Mouse (Mus musculus): ENCODE results near the gene Immp2l.

The Immp2l gene

DNA sequence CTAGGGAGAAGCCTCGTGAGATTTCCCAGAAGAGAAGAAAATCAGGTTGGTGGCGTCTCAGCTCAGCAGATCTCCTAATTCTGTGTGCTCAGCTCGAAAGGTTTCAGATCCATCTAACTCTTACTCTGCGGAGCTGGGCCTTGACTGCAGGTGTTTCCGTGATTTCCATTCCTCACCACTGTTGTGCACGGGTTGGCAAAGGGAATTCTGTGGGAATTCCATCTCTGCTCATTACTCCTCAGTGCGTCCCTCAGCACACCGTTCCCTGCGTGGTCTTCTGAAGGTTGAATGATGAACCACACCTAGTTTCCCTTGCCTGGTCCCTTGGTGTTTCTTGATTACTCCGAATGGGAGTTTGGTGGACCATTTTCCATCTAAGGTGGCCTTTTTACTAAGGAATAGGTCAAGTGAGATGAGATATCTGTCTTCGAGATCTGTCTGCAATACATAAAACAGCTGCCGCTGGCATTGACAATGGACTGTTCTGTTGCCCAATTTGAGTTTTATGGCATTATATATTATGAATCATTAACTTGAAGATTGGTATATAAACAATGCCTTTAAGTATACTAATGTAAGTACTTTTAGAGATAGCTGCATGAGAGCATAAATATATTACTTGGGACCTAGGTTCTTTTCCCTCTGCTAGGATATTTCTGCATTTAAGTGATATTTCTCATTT is 23.3 kb downstream of the Immp2l start:
- DNase-seq (ENCODE audit: low read depth, low spot score), result no peak

DNA sequence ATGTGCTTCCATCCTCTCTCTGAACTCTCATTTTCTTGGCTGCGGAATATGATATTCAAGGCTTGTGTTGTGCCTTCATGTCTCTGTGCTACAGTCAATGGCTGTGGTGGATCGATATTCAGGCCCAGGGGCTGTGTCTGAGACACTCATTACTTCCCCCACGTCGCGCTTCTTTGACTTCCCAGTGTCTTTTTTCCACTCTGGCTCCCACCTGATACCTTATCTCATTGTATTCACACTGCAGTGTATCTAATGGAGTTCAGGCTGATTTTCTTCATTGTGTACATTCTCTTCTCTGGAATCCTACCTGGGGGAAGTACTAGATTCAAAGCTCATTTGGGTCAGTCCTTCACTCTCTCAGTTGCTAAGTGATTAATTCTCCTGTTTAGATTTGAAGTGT is 27.1 kb downstream of the Immp2l start:
- no peak for DNase-seq (ENCODE audit: low read depth, low spot score)

DNA sequence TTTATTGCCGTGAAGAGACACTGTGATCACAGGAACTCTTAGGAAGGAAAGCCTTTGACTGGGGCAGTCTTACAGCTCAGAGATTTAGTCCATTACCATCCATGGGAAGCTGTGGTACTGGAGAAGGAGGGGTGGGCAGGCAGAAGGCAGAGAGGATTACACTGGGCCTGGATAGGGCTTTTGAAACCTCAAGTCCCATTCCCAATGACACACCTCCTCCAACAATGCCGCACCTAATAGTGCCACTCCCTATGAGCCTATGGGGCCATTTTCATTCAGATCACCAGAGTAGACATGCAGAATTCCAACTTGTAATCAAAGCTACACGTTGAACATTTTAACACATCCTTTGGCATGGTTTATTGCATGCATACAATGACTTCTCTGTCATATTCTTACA is 29.0 kb downstream of the Immp2l start:
- DNase-seq (ENCODE audit: low read depth, low spot score), result no peak

DNA sequence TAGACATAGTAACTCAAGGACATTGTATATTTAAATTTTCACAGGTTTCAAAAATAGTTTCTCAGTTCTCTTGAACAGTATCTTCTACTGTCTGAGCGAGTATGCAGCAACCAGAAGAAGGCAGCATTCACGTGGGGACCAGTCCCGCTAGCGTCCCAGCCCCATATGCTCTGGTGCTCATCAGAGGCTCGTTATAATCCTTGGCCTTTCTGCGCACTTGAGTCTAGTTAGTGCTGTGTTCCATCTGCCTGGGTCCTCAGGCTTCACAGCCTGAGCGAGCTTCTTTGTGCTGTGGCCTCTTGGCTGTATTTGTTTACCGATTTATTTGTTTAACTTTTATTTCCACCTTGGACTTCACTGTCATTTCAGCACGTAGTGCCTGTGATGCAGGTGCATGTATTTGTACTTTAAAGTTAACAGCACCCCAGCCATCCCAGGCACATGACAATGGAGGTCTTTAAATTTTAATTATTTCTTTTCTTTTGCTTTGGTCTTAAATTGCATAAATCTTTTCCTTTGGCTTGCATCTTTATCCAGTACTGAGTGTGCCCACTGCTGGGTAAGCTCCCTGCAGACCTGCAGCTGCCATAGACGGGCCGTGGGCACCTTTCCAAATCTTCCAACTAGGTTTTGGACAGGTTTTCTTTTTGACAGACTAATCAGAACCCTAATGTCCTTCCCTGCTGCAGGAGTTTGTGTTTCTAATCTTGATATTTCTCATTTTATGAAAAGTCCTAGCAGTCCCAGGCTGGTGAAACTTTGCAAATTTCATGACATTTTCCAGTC is 30.3 kb downstream of the Immp2l start:
- no peak for DNase-seq (ENCODE audit: low read depth, low spot score)

DNA sequence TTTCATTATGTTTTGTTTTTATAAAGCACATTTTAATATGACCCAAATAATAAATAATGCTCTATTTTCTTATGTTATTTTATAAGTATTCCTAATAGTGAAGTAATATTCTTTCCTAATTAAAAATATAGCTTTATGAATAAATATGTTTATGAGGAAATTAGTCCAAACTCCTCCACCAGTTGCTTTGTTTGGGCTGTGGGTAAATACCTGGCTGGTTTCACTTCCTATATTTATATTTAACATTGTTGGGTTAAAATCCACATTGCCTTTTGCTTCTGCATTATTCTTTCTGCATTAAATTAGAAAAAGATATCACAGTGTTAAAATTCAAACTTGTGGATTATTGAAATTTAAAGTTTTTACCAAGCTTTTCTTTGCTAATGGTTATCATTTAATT is 32.1 kb downstream of the Immp2l start:
- no peak for DNase-seq (ENCODE audit: low read depth, low spot score)

DNA sequence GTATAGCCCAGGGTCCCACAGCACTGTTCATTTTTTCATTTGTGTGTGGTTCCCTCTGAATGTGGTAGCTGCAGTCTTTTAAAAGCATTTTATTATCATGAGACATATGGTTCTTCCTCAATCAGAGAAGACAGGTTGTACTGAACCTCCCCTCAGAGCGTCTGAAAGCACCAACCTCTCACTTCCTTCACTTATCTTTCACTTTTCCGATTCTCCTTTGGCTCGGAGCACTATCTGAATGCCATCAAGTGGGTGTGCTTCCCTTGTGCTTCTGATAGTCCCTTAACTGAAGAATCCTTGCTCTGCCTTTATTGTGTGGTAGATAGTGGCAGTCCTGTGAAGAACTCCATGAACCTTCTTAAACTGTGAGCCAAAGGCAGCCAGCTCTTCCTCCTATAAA is 39.4 kb downstream of the Immp2l start:
- no peak for DNase-seq (ENCODE audit: low read depth, low spot score)

DNA sequence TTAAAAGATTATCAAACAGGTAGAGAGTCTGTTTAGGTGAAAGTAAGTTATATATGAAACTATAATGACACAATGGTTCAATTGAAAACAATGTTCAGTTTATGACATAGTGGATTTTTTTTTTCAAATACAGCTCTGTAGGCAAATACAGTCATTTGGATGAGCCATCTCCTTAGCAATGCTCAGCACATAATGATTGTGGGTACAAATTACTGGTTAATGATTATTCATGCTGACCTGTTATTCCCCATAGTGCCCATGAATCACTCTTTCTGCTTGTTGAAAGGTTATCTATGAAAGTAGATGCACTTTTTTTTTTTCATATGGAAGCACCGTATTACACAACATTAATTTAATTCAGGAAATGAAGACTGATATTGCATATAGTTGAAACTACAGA is 58.0 kb downstream of the Immp2l start:
- no peak for DNase-seq (ENCODE audit: low read depth, low spot score)

DNA sequence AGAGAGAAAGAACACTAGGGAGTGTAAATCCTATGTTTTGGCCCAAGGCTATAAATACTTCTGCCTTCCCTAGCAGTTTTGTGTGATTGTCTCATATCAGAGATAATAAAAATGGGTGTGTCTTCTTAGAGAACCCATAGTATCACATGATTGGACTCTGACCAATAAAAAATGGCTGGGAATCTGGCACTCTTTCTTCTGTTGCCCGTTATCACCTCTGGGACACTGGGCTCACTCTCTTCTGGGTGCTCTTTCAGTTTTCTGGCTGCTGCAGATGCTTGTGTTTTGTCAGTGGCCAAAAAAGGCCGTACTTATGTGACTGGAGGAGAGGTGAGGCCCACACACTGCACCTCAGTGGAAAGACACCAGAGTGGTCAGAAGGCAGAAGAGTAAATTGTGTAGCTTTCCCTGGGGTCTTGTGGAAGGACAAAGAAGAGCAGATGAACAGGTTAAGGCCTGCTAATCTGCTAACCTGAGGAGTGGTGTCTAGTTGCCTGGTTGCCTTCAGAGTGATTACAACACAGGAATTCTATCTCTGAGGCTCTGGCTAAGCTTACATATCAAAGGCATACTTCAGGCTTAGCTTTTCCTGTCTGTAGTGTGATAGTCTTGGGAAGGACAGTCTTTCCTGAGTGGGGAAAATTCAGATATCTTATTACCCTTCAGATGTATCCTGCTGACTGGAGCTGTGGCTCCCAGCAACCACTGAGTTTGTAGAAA is 60.6 kb downstream of the Immp2l start:
- DNase-seq (ENCODE audit: low read depth, low spot score), result no peak

DNA sequence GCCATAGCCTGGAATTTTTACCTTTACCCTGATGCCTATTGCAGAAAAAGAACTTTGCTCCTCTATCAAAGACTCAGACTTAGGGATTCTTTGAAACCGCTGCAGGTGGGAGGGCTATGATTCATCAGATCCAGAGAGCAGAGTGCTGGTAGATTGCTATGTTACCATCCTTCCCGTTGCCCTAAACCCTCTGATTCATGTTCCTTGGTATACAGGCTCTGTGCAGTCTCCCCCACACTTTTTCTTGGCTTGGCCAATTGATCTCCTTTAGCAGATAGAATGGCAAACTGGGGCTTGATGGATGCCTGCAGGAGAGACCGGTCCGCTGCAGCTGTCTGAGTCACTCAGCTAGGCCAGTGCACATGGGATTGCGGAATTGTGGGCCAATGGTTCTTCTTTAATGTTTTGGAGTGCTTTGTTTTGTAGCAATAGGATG is 66.1 kb downstream of the Immp2l start:
- DNase-seq (ENCODE audit: low read depth, low spot score), result no peak

DNA sequence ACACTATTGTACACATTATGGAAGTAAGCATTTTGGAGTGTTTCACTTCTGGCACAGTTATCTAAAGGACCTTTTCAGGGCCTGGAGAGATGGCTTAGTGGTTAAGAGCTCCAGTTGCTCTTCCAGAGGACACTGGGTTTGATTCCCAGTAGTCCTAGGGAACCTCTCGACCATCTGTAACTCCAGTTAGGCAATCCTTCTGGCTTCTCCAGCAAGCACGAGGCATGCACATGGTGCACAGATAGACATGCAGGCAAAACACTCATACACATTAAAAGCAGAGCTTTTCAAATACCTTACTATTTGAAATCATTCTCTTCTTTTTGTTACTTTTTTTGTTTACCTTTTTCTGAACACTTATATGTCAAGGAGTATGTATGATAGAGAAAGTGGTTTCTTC is 66.9 kb downstream of the Immp2l start:
- DNase-seq (ENCODE audit: low read depth, low spot score), result no peak

DNA sequence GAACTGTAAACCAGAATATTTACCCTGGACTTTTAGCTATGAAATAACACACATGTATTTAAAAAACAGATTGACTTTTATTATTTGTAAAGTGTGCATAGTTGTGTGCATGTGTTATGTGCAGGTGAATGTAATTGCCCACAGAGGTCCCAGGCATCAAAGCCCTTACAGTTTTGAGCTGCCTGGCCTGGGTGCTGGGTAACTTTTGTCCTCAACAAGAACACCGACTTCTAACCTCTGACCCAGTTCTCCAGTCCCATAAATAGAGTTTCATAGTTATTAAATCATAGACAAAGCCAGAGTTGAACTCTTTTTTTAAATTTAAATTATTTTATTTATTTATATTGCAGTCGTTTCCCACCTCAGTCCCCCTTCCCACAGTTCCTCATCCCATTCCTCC is 67.4 kb downstream of the Immp2l start:
- no peak for DNase-seq (ENCODE audit: low read depth, low spot score)

DNA sequence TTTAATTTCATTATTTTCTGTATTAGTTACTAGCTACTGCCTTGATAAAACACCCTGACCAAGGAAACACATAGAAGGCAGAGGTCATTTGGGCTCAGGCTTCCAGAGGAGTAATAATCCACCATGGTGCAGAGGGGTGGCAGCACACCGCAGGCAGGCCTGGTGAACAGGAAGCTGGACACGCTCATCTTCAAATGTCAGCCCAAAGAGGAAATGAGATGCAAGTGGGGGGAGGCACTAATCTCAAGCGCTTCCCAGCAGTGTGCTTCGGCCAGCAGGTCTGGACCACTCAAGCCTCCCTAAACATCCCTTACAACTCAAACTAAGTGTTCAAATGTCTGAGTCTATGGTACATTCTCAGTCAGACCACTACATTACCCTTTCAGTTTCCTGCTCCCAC is 72.2 kb downstream of the Immp2l start:
- DNase-seq (ENCODE audit: low read depth, low spot score), result no peak

DNA sequence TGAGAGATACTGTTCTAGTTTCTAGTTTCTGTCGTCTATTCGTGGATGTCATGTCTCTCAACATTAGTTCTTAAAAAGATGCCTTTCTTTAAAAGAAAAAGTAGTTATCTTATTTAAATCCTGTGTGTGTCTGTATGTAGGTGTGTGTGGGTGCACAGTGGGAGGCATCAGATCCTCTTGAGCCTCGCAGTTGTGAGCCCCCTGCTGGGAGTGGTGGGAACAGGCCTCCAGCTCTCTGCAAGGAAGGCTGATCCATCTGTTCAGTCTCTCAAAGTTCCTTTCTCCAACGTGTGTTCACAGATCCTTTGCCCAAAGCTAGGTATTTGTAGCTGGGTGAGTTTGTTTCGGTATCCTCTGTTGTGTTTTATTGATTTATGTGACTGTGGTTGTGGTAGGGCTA is 73.5 kb downstream of the Immp2l start:
- no peak for DNase-seq (ENCODE audit: low read depth, low spot score)

DNA sequence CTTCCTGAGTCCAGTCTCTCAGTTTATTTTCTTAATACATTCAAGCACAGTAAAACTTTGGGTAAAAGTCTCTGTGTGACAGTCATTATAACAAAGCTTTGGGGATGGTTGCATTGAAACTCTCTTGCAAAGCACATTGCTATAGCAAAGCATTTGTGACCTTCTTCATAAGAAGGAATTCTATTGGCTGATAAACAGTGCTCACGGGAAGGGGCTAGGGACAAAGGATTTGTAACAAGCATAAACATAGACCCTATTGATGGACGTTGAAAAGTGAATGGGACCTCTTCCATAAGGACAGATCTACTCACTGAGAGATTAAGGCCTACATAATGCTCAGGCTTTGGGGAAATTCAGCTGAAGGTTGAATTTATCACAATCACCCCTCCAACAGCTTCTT is 85.1 kb downstream of the Immp2l start:
- DNase-seq (ENCODE audit: low read depth, low spot score), result no peak

DNA sequence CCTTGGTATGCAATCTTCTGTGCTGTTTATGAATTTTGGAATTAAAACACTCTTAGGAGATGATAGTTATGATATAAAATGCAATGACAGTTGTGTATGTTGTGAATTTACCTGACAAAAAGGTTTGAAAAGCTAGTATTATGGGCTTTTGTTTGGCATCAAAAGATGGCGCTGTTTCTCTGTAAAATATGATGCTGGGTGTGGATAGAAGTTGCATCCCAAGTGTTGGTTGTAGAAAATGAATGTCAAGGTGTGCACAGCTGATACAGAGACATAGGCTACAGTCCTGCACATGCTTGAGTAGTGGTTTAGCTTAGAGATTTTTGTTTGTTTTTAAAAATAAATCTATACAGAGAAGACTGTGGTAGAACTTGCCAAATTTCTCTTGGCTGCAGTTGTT is 87.6 kb downstream of the Immp2l start:
- DNase-seq (ENCODE audit: low read depth, low spot score), result no peak

DNA sequence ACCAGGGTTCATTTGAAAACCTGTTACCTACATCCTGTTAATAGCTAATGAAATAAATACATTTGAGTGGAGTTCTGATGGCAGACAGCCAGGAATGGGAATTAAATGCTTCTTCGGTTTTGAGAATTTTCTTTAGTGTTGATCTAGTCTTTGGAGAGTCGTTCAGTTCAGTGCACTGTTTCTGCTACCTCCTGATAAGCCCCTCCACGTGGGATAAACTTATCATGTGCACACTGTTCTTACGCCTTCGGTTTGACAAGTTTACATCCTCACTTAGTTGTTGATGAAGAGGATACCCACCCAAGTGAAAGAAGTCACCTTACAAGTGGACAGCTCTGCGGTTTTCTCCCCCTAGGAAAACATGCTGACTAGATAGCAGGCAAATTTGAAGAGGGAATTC is 88.2 kb downstream of the Immp2l start:
- DNase-seq (ENCODE audit: low read depth, low spot score), result no peak

DNA sequence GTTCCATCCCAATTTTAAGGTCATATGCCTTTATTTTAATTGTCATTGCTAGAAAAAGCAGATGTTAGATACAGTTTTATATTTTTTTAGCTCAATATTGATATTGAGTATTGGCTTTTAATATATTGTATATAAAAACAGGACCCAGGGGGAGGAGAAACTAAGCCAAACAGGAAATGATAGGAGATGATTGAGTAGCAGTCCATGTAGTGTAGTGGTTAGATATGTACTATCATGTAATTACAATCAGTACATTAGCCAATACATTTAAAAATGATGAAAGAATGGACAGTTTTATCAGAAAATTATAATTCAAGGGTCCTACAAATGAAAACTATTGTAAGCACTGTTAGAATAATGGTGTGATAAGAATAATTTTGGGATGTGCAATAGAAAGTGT is 94.5 kb downstream of the Immp2l start:
- DNase-seq (ENCODE audit: low read depth, low spot score), result no peak

DNA sequence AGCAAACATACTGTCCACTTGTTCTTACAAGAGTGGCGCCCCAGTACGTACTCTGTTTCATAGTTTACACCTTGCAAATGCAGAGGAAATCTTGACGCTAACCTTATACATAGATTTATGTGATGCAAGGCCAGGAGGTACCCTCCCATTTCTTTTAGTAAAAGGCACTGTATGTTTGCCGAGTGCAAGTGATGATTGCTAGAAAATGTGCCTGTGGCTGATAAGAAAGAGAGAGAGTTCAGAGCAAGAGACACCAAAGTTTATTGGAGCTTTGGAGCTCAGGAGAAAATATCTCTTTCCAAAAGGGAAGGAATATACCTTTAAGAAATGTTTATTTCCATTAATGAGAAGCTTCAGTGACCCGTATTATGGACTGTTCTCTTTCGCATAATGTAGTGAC is 95.8 kb downstream of the Immp2l start:
- no peak for DNase-seq (ENCODE audit: low read depth, low spot score)

DNA sequence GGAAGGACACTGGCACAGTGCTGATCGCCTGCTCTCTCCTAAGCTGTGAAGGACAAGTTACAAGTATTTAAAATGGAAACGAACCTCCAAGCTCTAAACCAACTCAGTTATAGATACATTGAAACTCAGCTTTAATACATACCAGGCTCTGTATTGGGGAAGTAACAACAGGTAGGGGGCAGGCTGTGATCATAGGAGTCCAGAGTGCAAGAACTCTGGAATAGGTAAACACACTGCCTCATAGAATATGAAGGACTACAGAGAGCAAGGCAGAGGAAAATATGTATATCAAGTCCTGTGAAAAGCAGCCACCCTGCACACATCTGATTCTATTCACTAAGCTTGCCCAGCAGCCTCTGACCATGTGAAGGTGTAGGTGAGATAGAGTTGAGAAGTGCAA is 99.3 kb downstream of the Immp2l start:
- no peak for DNase-seq (ENCODE audit: low read depth, low spot score)

DNA sequence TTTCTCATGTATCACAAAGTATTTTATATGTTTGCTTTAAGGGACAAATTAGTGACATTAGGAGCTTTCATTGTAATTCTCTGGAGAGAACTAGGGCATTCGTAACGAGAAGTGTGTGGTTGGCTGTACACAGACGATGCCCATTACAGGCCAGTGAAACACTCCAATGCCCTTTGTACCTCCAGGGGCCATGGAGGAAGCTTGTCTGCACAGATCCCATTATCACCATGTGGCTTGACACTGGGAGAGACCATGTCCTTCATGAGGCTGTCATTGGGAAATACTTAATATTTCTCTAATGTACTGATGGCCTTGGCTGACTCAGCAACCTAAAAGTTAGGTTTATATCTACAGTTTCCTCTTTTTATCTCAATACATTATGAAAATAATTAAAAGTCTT is 111.0 kb downstream of the Immp2l start:
- DNase-seq (ENCODE audit: low read depth, low spot score), result no peak

DNA sequence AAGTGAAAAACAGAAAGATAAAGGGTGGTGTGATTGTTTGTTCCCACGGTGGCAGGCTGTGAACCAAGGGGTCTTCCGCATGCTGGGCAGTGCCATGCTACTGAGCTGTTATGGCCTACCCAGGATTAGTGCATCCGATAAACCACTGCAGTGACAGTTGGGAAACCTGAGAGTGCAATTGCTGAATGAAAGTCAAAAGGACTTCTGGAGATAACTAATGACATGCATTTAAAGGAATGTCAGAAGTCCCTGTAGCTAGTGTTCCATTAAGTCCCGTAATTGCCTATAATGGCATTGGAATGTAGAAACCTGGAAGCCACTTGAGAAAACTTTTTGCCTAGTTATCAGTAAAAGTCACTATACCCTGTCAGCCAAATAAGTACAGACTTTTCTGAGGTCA is 135.7 kb downstream of the Immp2l start:
- DNase-seq (ENCODE audit: low read depth, low spot score), result no peak

DNA sequence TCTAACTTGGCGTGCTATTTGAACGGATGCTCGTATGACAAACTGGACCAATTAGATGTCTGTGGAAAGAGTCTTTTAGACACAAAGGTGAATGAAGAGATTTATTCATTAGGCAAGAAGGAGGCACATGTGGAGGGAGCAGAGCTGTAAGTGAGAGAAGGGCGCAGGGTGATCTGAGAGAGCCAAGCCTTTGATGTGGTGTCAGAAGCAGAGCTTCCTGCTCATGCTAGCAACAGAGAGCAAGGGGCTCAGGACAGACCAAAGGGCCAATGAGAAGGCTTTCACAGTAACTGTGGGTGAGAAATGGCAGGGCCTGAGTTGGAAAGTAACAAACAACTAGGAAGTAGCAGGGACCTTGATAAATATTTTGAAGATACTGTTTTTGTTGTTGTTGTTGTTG is 143.9 kb downstream of the Immp2l start:
- DNase-seq (ENCODE audit: low read depth, low spot score), result no peak

DNA sequence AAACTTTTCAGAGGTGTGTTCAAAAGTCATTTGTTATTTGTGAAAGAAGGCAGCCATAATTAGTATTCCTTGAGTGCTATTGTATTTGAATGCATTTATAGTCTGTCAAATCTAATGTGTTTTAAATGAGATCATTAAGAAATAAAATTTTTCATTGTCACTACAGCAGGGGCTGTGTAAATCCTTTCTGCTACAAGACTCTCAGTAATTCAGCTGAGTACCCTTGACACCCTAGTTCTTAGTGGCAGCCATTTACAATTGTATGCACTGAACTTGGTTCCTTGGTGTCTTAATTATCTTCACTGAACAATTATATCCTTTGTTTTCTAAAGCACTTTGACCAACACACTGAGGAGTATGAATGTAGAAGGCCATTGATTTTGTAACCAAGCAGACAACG is 146.2 kb downstream of the Immp2l start:
- no peak for DNase-seq (ENCODE audit: low read depth, low spot score)
